In genomic region chr12:109540739-109541539, GRCm38 (mm10) we compare ENCODE assay signal across 8 mouse cellular contexts. TPM values are rescaled to one million over a fixed set of nuclear protein-coding genes. Genes with fewer than 3 reads are reported as not detected.
DNase-seq lines count a peak whose midpoint lies in the region; ATAC-seq lines count a peak whose summit lies in the region.

No protein-coding gene starts in this region.

- ATAC-seq in lung, embryonic 15.5 days (ENCODE audit: borderline replicate concordance, extremely low read depth, low FRiP score, low TSS enrichment) = peak; percentile 66; the same call in 1 of the 2 replicates
- ATAC-seq in intestine, embryonic 14.5 days (replicated peaks; ENCODE audit: low FRiP score, low TSS enrichment, low read depth) = peak; percentile 65
- ATAC-seq in liver, embryonic 12.5 days = no peak
- no peak for ATAC-seq in megakaryocyte progenitor cell, adult 5-6 weeks (replicated peaks; ENCODE audit: poor library complexity)

- peak overlapping the region; percentile 53 for H3K4me3 ChIP-seq in lung, embryonic 15.5 days
- peak overlapping the region; percentile 55 for H3K4me3 ChIP-seq in intestine, embryonic 14.5 days (ENCODE audit: low read depth, low read length)
- H3K4me3 ChIP-seq in liver, embryonic 12.5 days = peak overlapping the region; percentile 50

- H3K4me1 ChIP-seq in lung, embryonic 15.5 days = peaks cover 4% of the 10 kb centered on the region; the same call in 1 of the 2 replicates
- 0 out of 2 replicates have a peak, but pooled peaks cover 3% of the 10 kb centered on the region for H3K4me1 ChIP-seq in intestine, embryonic 14.5 days (replicated peaks; ENCODE audit: control insufficient read depth, insufficient read depth, low read length)
- H3K4me1 ChIP-seq in liver, embryonic 12.5 days = peaks cover 6% of the 10 kb centered on the region; the same call in 1 of the 2 replicates

- H3K36me3 ChIP-seq in lung, embryonic 15.5 days = 0 out of 2 replicates have a peak, but pooled peaks cover 5% of the 10 kb centered on the region
- H3K36me3 ChIP-seq in intestine, embryonic 14.5 days (ENCODE audit: control insufficient read depth, insufficient read depth, low read length) = peaks cover 10% of the 10 kb centered on the region; the same call in 1 of the 2 replicates
- peaks cover 10% of the 10 kb centered on the region; the same call in 1 of the 2 replicates for H3K36me3 ChIP-seq in liver, embryonic 12.5 days

- peak overlapping the region; percentile 61 for H3K4me2 ChIP-seq in lung, embryonic 15.5 days
- peak overlapping the region; percentile 47 for H3K4me2 ChIP-seq in intestine, embryonic 14.5 days (ENCODE audit: low read length)
- peak overlapping the region; percentile 40; the same call in 1 of the 2 replicates for H3K4me2 ChIP-seq in liver, embryonic 12.5 days

- peak overlapping the region; percentile 56 for H3K9ac ChIP-seq in lung, embryonic 15.5 days
- peak overlapping the region; percentile 78 for H3K9ac ChIP-seq in intestine, embryonic 14.5 days (ENCODE audit: low read length)
- H3K9ac ChIP-seq in liver, embryonic 12.5 days = peak overlapping the region; percentile 56

- no peaks in the 10 kb centered on the region for H3K27me3 ChIP-seq in lung, embryonic 15.5 days
- no peaks in the 10 kb centered on the region for H3K27me3 ChIP-seq in intestine, embryonic 14.5 days (replicated peaks; ENCODE audit: control insufficient read depth, insufficient read depth, low read length)
- peaks cover 32% of the 10 kb centered on the region for H3K27me3 ChIP-seq in liver, embryonic 12.5 days (replicated peaks)

- H3K27ac ChIP-seq in lung, embryonic 15.5 days = peak overlapping the region; percentile 55
- H3K27ac ChIP-seq in intestine, embryonic 14.5 days (ENCODE audit: low read depth) = peak overlapping the region; percentile 70
- H3K27ac ChIP-seq in liver, embryonic 12.5 days = peak overlapping the region; percentile 60

- WGBS in lung, embryonic 15.5 days = 45% methylated on average over 30 of the region's 30 CpGs
- WGBS in intestine, embryonic 14.5 days = 45% methylated on average over 30 of the region's 30 CpGs
- 46% methylated on average over 30 of the region's 30 CpGs for WGBS in liver, embryonic 12.5 days (ENCODE audit: insufficient replicate concordance)

- peaks cover 12% of the 10 kb centered on the region; the same call in 1 of the 2 replicates for H3K9me3 ChIP-seq in lung, embryonic 15.5 days
- H3K9me3 ChIP-seq in intestine, embryonic 14.5 days (ENCODE audit: control insufficient read depth, low read length) = peaks cover 32% of the 10 kb centered on the region
- H3K9me3 ChIP-seq in liver, embryonic 12.5 days (replicated peaks) = peaks cover 17% of the 10 kb centered on the region

- no peak for DNase-seq in lung, postnatal 25 days (ENCODE audit: low spot score)
- peak; percentile 51 for DNase-seq in embryo, embryonic 11.5 days (ENCODE audit: low read depth, low spot score)
- DNase-seq in gastrocnemius, postnatal 25 days = peak; percentile 59
- peak; percentile 78 for DNase-seq in intestine, embryonic 14.5 days (ENCODE audit: low spot score)
- DNase-seq in right cerebral cortex, adult 18-20 months = peak; percentile 81

RNA-seq across cellular contexts. Expression of gene Rtl1, which starts 59.2 kb away (rescaled TPM):
- 1.2 and 1.3 TPM in 2 replicates for polyA plus RNA-seq in lung, embryonic 15.5 days (2015; fragmentation: Nextera tagmentation; extraction: Ambion mirVana)
- total RNA-seq in gastrocnemius, postnatal 25 days (2021) = not detected
- 1.9 TPM in 2 replicates for polyA plus RNA-seq in intestine, embryonic 14.5 days (2014; fragmentation: Nextera tagmentation; extraction: Ambion mirVana)
- polyA plus RNA-seq in liver, embryonic 12.5 days (2016; fragmentation: Nextera tagmentation; extraction: Ambion mirVana) = 1.2 and 1.4 TPM in 2 replicates
- total RNA-seq in megakaryocyte progenitor cell, adult 5-6 weeks (2015) = not detected in 2 replicates
- not detected in 2 replicates for total RNA-seq in megakaryocyte progenitor cell, adult 5-6 weeks (2017)

Comparison
In these comparisons a context has a peak if more than half of its experiments do, and no peak if none do; other contexts are left out.
1. ATAC-seq: peak in lung, embryonic 15.5 days (single experiment) and intestine, embryonic 14.5 days (single experiment); none in liver, embryonic 12.5 days (single experiment) and megakaryocyte progenitor cell, adult 5-6 weeks (single experiment).
2. Peak in every context shown above with its lines, with median percentiles within 50 percentile points of each other: H3K27ac ChIP-seq, H3K4me2 ChIP-seq, H3K4me3 ChIP-seq and H3K9ac ChIP-seq.